Mouse (Mus musculus): ENCODE results near the gene Hbb-bh2. TPM values are rescaled to one million over a fixed set of nuclear protein-coding genes. Genes with fewer than 3 reads are reported as not detected.
"Not testable (repeated sequence)": the region's sequence is repeated elsewhere in the genome, so short reads cannot be mapped to it uniquely, and the experiment has no call there.

Hbb-bh2 gene
- polyA plus RNA-seq (2012; rRNA removed), result not detected in 2 replicates

- DNase-seq (ENCODE audit: low read depth), result no peak
Observed at GRCm38 (mm10) chr7:103840268-103840667, at the start of gene Hbb-bh2. Hbb-bh2 (minus strand) TSS chr7:103840520.

DNA sequence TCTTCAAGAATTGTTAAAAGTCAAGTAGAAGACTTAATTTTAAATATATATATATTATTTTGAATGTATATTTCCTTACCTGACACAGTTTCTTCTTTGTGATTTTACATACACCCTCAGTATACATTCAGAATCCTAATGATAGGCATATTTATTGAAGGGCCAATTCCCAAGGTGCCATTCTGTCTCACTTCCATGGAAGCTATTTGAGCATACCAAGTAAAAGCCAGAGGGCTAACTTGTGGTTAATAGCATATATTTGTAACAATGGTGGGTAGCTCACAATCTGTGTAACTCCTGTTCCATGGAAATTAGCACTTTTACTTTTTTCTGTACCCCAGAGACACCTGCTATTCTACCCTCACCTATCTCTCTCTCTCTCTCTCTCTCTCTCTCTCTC is 45.8 kb upstream of the Hbb-bh2 start, which contains the start of gene Olfr66:
Olfr66 (minus strand) TSS at position 101 of the 400 bp plus-strand sequence.
- no peak for DNase-seq (ENCODE audit: low read depth)

- no peak for DNase-seq (ENCODE audit: low read depth)
Observed at GRCm38 (mm10) chr7:103877093-103877492, 36.8 kb upstream of the Hbb-bh2 start.

DNA sequence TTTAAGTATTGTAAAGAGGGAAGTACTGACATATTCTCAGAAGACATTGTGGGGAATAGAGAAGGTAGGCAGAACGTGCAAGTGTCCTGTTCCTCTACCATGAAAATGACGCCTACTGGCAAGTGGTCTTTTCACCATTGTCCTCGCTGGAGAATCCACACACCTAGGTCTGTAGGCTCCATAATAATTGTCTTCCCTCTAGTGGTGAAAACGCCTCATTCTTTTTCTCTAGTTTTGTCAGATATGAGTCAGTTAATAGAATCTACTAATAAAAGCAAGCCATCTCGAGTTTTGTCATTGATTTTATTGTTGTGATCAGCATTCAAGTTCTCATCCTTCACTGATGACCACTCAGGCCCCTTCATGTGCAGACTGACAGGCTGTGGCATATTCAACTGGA is 34.1 kb upstream of the Hbb-bh2 start:
- DNase-seq (ENCODE audit: low read depth), result no peak

DNA sequence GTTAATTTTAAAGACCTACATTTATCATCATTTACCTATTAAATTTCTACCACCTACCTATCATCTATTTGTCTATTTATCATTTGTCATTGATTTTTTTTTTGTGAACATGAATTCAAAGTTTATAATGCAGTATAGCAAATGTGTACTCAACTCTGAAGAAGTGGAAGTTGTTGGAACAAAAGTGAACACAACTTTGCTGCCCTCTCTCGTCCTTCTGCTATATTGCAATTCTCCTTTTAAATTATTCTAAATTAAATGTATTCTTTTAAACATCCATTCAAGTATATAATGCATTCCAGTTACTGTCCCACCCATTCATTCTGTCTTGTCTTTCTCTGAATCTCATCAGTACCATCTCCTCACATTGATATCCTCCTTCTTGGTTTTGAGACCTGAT is 32.7 kb upstream of the Hbb-bh2 start:
- no peak for DNase-seq (ENCODE audit: low read depth)

- DNase-seq (ENCODE audit: low read depth), result no peak
Observed at GRCm38 (mm10) chr7:103870667-103871066, 30.3 kb upstream of the Hbb-bh2 start.

DNA sequence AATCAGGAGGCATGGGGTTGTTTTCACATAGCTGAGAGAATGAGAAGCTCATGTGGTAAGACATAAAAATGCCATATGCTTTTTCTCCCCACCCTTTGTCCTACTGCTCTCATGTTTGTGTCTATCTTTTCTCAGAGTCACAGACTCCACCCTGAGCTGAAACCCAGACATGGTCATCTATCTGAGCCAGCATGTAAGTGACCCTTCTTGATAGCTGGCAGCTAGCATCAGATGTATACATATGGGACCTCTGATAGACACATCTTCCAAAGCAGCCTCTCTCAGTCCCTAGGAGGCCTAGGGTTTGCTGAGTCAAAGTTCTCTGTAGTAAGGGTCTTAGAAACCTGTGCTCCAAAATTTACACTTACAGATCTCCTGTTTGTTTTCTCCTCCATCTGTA is 25.4 kb upstream of the Hbb-bh2 start:
- DNase-seq (ENCODE audit: low read depth), result no peak

DNA sequence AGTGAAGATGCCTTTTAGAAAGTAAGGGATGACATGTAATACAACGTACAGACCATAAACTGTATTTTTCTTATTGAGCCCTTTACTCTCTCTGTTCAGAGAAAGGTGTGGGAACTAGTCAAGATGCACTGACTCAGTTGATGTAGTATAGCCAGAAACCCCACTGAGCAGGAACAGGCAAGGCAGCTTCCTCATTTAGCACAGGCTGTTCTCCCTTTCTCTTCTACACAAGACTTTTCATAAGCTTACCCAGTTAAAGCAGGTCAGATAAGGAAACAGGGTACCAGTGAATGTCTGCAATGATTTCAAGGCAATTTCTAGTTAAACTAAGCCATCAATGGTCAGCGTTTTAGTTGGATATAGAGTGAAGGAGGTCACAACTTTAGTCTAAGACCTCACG is 21.2 kb upstream of the Hbb-bh2 start:
- no peak for DNase-seq (ENCODE audit: low read depth)

DNA sequence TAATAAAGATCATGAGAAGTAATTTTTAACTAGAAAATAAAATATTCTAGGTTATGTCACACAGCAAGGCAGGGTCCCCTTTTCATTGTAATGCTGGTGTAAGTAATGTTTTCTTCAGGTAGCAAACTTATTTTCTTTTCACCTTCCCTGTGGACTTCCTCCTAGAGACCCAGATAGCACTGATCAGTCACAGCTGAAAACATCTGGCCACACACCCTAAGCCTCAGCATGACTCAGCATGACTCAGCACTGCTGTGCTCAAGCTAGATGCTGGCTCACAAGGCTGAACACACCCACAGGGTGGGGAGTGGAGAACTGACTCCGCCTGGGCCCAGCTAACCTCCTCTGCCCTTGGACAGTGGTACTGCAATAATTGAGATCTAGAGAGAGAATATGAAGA is 20.5 kb upstream of the Hbb-bh2 start:
- no peak for DNase-seq (ENCODE audit: low read depth)

DNA sequence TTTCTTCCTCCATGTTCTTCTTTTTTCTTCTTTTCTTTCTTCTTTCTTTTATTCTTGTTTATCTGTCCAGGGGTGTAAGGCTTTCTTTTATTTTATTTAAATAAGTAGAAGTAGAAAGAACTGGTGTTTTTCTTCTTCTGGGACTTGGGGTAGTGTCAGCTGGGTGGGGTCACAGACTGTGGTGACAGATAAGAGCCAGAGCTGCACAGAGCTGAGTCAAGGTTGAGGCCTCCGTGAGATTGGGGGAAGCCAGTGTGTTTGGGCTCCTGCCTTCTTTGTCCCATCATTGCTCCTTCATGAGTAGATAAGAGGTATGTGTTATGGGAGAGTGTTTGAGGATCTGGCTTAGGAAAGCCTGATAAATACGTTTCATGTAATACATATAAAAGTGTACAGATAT is 18.8 kb upstream of the Hbb-bh2 start:
- DNase-seq (ENCODE audit: low read depth), result no peak

- DNase-seq (ENCODE audit: low read depth), result no peak
Observed at GRCm38 (mm10) chr7:103854669-103855068, 14.3 kb upstream of the Hbb-bh2 start.

GRCm38 (mm10) chr7:103853090-103853489 is 12.8 kb upstream of the Hbb-bh2 start, which contains the start of gene Hbb-y:
Hbb-y (minus strand) TSS chr7:103853216.
- DNase-seq (ENCODE audit: low read depth), result no peak

DNA sequence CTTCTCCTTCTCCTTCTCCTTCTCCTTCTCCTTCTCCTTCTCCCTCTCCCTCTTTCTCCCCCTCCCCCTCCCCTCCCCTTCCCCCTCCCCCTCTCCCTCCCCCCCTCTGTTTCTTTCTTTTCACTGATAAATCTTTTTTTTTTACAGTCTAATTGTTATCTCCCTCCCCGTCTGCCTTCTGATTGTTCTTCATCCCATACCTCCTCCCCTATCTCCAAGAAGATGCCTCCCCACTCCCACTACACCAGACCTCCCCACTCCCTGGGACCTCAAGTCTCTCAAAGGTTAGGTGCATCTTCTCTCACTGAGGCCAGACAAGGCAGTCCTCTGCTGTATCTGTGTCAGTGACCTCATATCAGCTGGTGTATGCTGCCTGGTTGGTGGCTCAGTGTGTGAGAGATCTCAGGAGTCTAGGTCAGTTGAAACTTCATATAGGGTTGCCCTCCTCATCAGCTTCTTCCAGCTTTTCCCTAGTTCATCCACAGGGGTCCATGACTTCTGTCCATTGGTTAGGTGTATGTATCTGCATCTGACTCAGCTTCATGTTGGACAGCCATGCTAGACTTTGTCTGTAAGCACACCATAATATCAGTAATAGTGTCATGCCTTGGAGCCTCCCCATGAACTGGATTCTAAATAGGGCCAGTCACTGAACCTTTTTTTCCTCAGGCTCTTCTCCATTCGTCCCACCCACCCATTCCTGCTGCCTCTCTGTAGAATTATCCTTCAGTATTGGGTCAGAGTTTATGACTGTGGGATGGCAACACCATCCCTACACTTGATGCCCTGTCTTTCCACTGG is 4.4 kb upstream of the Hbb-bh2 start:
- no peak for DNase-seq (ENCODE audit: low read depth)

DNA sequence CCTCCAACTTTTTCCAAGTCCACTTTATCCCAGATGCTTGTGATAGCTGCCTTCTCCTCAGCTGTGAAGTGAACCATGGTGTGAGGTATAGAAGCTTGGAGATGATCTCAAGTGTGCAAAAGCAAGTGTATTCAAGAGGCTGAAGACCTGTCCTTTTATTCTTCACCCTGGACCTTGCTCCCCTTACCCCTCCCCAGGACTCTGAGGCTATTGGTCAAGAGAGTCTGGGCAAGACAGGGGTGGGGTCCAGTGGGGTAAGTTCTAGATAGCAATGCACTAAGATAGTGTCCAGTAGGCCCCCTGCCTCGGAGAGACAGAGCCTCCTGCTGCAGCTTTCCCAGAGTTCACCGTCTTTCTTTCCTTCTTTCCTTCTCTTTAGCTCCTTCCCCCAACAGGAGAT is 2.7 kb upstream of the Hbb-bh2 start, which contains the start of gene Hbb-bh1:
Hbb-bh1 (minus strand) TSS at position 131 of the 400 bp plus-strand sequence.
- DNase-seq (ENCODE audit: low read depth), result no peak

- no peak for DNase-seq (ENCODE audit: low read depth)
Observed at GRCm38 (mm10) chr7:103827808-103828207, 12.5 kb downstream of the Hbb-bh2 start, which contains the start of gene Hbb-bs. Hbb-bs (minus strand) TSS chr7:103828096.

GRCm38 (mm10) chr7:103827139-103827538 is 13.2 kb downstream of the Hbb-bh2 start:
- DNase-seq (ENCODE audit: low read depth), result not testable (repeated sequence)

- no peak for DNase-seq (ENCODE audit: low read depth)
Observed at GRCm38 (mm10) chr7:103826255-103826887, 13.9 kb downstream of the Hbb-bh2 start.

GRCm38 (mm10) chr7:103825536-103826254 is 14.6 kb downstream of the Hbb-bh2 start:
- DNase-seq (ENCODE audit: low read depth), result no peak

DNA sequence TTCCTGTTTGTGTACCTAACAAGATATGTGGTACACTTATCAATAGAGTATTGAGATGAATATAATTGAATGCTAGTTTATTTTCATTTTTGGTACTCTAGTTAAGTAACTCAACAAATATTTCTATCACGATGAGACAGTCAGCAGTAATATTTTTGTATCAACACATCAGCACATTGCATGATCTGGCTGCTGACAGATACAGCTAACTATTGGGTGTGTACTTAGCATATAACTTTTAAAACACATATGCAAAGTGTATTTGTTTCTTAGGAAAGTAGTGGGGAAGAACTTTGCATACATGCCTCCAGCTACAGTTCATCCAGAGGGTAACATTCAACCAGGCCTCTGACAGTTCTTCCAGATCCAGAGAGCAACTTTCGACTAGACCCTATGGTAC is 15.7 kb downstream of the Hbb-bh2 start:
- no peak for DNase-seq (ENCODE audit: low read depth)

DNA sequence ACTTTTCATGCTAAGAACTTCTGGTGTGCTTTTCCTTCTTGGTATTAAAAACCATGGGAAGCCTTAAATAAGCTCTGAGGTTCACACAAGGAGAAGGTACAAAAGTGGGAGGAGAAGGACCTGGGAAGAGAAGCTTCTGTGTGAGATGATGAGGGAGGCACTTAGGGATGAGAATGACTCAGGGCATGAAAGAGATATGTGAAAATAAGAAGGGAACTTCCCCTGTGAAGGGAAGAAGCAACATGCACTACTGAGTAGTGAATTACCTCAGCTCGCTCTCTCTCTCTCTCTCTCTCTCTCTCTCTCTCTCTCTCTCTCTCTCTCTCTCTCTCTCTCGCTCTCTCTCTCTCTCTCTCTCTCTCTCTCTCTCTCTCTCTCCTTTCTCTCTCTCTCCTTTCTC is 25.2 kb downstream of the Hbb-bh2 start:
- DNase-seq (ENCODE audit: low read depth), result not testable (repeated sequence)

DNA sequence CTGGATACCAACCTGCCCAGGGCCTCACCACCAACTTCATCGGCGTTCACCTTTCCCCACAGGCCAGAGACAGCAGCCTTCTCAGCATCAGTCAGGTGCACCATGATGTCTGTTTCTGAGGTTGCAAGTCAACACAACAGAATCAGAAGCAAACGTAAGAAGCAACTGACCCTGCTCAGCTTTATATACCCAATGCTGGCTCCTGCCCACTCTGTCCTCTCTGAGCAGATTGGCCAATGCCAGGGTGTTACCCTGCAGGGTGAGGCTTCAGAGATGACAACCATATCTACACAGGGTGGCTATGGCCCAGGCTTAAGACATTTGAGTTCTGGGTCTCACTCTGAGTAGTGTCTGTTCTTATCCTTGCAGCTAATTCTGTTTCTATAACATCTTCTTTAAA is 26.6 kb downstream of the Hbb-bh2 start, which contains the start of gene Hbb-bt:
Hbb-bt (minus strand) TSS at position 231 of the 400 bp plus-strand sequence.
- no peak for DNase-seq (ENCODE audit: low read depth)

DNA sequence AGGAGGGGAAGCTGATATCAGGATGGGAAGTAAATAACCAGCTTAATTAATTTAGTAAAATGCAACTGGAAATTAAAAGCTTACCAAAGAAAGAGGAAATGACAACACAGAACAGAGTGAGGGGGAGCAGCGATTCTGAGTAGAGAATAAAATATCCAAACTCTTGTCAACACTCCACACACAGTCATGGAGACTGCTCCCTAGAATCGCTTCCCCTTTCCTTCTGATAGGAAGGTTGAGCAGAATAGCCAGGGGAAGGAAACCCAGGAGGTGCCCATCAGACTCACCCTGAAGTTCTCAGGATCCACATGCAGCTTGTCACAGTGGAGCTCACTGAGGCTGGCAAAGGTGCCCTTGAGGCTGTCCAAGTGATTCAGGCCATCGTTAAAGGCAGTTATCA is 27.2 kb downstream of the Hbb-bh2 start:
- not testable (repeated sequence) for DNase-seq (ENCODE audit: low read depth)
